Mouse (Mus musculus) liver, embryonic 18 days (tissue): ENCODE data around the gene Tas2r122. TPM values are rescaled to one million over a fixed set of nuclear protein-coding genes. Genes with fewer than 3 reads are reported as not detected.

Source experiments
- polyA plus RNA-seq: library from polyadenylated mRNA; depleted of rRNA; stranded (reverse); fragments of >200 nt; gene quantifications from 2 replicates; pipeline ENCODE4 v1.2.3, GENCODE M21; 2012; rRNA removed

The Tas2r122 gene
- polyA plus RNA-seq = not detected in 2 replicates

GRCm38 (mm10) chr6:132711828-132712227 lies at the start of gene Tas2r122:
TSS of gene Tas2r122 (minus strand) at chr6:132711928.

GRCm38 (mm10) chr6:132754430-132754829 lies 42.7 kb upstream of the Tas2r122 start, which contains the start of gene Tas2r124:
TSS of gene Tas2r124 (plus strand) at chr6:132754730.

GRCm38 (mm10) chr6:132737935-132738334 lies 26.2 kb upstream of the Tas2r122 start, which contains the start of gene Tas2r115:
TSS of gene Tas2r115 (minus strand) at chr6:132738035.

GRCm38 (mm10) chr6:132700907-132701306 lies 10.8 kb downstream of the Tas2r122 start, which contains the start of gene Tas2r121:
TSS of gene Tas2r121 (minus strand) at chr6:132701007.

Other genes starting within 250 kb of the Tas2r122 start
- gene Prh1, start 142.1 kb downstream of the Tas2r122 start, polyA plus RNA-seq = not detected in 2 replicates
- gene Prp2, start 116.0 kb downstream of the Tas2r122 start, polyA plus RNA-seq = not detected in 2 replicates
- gene A630073D07Rik, start 60.4 kb downstream of the Tas2r122 start, polyA plus RNA-seq = not detected in 2 replicates
- not detected in 2 replicates for gene Tas2r120, start 55.0 kb downstream of the Tas2r122 start, polyA plus RNA-seq
- gene Tas2r121, start 10.9 kb downstream of the Tas2r122 start, polyA plus RNA-seq = not detected in 2 replicates
- gene Tas2r115, start 26.1 kb upstream of the Tas2r122 start, polyA plus RNA-seq = not detected in 2 replicates
- not detected in 2 replicates for gene Tas2r124, start 42.8 kb upstream of the Tas2r122 start, polyA plus RNA-seq
- not detected in 2 replicates for gene Tas2r102, start 50.2 kb upstream of the Tas2r122 start, polyA plus RNA-seq
- not detected in 2 replicates for gene Tas2r136, start 66.2 kb upstream of the Tas2r122 start, polyA plus RNA-seq
- gene Tas2r117, start 90.9 kb upstream of the Tas2r122 start, polyA plus RNA-seq = not detected in 2 replicates
- gene Tas2r123, start 135.2 kb upstream of the Tas2r122 start, polyA plus RNA-seq = not detected in 2 replicates
- not detected in 2 replicates for gene Tas2r116, start 143.5 kb upstream of the Tas2r122 start, polyA plus RNA-seq
- gene Tas2r110, start 156.1 kb upstream of the Tas2r122 start, polyA plus RNA-seq = not detected in 2 replicates
- gene Tas2r113, start 181.1 kb upstream of the Tas2r122 start, polyA plus RNA-seq = not detected in 2 replicates
- not detected in 2 replicates for gene Tas2r125, start 197.7 kb upstream of the Tas2r122 start, polyA plus RNA-seq
- gene Tas2r129, start 239.2 kb upstream of the Tas2r122 start, polyA plus RNA-seq = not detected in 2 replicates
- not detected in 2 replicates for gene Tas2r131, start 246.0 kb upstream of the Tas2r122 start, polyA plus RNA-seq